Mouse (Mus musculus) kidney, embryonic 15.5 days (tissue): Measurements from ENCODE around the gene Socs3. TPM values are rescaled to one million over a fixed set of nuclear protein-coding genes. Genes with fewer than 3 reads are reported as not detected.
A peak's percentile ranks its signal among the peaks of the same experiment; 100 is the strongest.

ENCODE experiments used
- ATAC-seq: fragments of 200-750 bp; cut with Nextera tagmentation; replicated peaks from 2 replicates; pipeline ENCODE4 v1.8.0; 2017; ENCODE audit warnings: moderate TSS enrichment; ENCODE audit not compliant: low FRiP score
- H3K27ac ChIP-seq: fragments of 300-500 bp; sonication (generic); 2 replicates; pipeline ENCODE4 v1.5.1; 2015; ENCODE audit warnings: mild to moderate bottlenecking, inconsistent platforms
- H3K27me3 ChIP-seq: fragments of 300-500 bp; sonication (generic); 2 replicates; pipeline ENCODE4 v1.6.1; 2015; ENCODE audit warnings: inconsistent platforms
- H3K36me3 ChIP-seq: fragments of 300-500 bp; sonication (generic); 2 replicates; pipeline ENCODE4 v1.6.1; 2015; ENCODE audit warnings: inconsistent platforms
- H3K4me1 ChIP-seq: fragments of 300-500 bp; sonication (generic); 2 replicates; pipeline ENCODE4 v1.6.1; 2015; ENCODE audit warnings: inconsistent platforms
- H3K4me2 ChIP-seq: fragments of 300-500 bp; sonication (generic); 2 replicates; pipeline ENCODE4 v1.6.1; 2015; ENCODE audit warnings: moderate library complexity, mild to moderate bottlenecking, inconsistent platforms
- H3K4me3 ChIP-seq: fragments of 300-500 bp; sonication (generic); replicated peaks from 2 replicates; pipeline ENCODE4 v1.5.1; 2015; ENCODE audit warnings: mild to moderate bottlenecking, inconsistent platforms
- H3K9ac ChIP-seq: fragments of 300-500 bp; sonication (generic); 2 replicates; pipeline ENCODE4 v1.6.1; 2015; ENCODE audit warnings: mild to moderate bottlenecking, inconsistent platforms
- H3K9me3 ChIP-seq: fragments of 300-500 bp; sonication (generic); replicated peaks from 2 replicates; pipeline ENCODE4 v1.6.1; 2016; ENCODE audit warnings: inconsistent platforms
- WGBS: fragments of 180-500 bp; shearing (Covaris S2); methylation state at CpG from one replicate; pipeline ENCODE4 v1.1.7; 2015; ENCODE audit warnings: mixed read lengths; 5-methylcytosine and 5-hydroxymethylcytosine counted together
- microRNA-seq: library from miRNA; unstranded; fragments of <30 nt; microRNA quantifications from one replicate; pipeline ENCODE4, GENCODE M21; 2016
- polyA plus RNA-seq: library from polyadenylated mRNA; unstranded; fragments of >200 nt; fragmentation: Nextera tagmentation; extraction: Ambion mirVana; gene quantifications from 2 replicates; pipeline ENCODE4 v1.2.1, GENCODE M21; 2015

The Socs3 gene
- polyA plus RNA-seq, 1 experiment from 2014 or later: 15.2 TPM

GRCm38 (mm10) chr11:117930781-117931338, 39.0 kb downstream of the Socs3 start:
- Histone ChIP-seq H3K27me3 (peaks cover 29% of the 10 kb centered on the region), H3K9ac (peak overlapping the region; percentile 15; the same call in 1 of the 2 replicates), H3K4me2 (peak overlapping the region; percentile 79), H3K9me3 (no peaks in the 10 kb centered on the region), H3K4me3 (peak overlapping the region; percentile 43), H3K4me1 (peaks cover 55% of the 10 kb centered on the region), H3K27ac (no peak overlapping the region), H3K36me3 (no peaks in the 10 kb centered on the region)
- 2% methylated on average over 48 of the region's 48 CpGs for WGBS
- ATAC-seq: peak; percentile 30; the same call in 1 of the 2 replicates

DNA sequence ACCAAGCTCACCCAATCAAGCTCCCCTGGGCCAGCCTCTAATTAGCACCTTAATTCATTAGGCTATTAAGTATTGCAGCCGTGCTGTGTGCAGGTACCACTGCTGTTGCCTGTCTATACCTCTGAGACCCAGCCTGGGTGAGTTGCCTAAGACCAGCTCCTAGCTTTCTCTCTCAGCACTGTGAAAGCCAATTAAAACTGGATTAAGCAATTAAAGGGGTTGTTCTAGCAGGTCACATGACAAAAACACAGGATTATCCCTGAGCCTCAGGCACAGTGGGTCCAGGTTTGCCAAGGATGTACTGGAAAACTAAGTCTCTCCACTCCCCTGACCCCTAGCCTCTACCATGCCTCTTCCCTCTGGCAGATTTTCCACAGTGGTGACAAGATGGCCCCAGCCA, 44.3 kb downstream of the Socs3 start:
- WGBS: 72% methylated on average over 1 of the region's 1 CpGs
- peaks cover 16% of the 10 kb centered on the region for H3K27me3 ChIP-seq
- no peaks in the 10 kb centered on the region for H3K9me3 ChIP-seq
- H3K36me3 ChIP-seq: no peaks in the 10 kb centered on the region
- ATAC-seq: no peak
- H3K27ac ChIP-seq: no peak overlapping the region
- H3K4me1 ChIP-seq: peaks cover 2% of the 10 kb centered on the region
- no peak overlapping the region for H3K4me2 ChIP-seq
- no peak overlapping the region for H3K4me3 ChIP-seq
- no peak overlapping the region for H3K9ac ChIP-seq

GRCm38 (mm10) chr11:117924466-117924865, 45.4 kb downstream of the Socs3 start:
- Histone ChIP-seq H3K27ac (no peak overlapping the region), H3K36me3 (no peaks in the 10 kb centered on the region), H3K27me3 (peaks cover 6% of the 10 kb centered on the region; the same call in 1 of the 2 replicates), H3K4me2 (no peak overlapping the region), H3K4me1 (peaks cover 1% of the 10 kb centered on the region), H3K4me3 (no peak overlapping the region), H3K9ac (no peak overlapping the region), H3K9me3 (no peaks in the 10 kb centered on the region)
- ATAC-seq: no peak
- 69% methylated on average over 6 of the region's 6 CpGs for WGBS

DNA sequence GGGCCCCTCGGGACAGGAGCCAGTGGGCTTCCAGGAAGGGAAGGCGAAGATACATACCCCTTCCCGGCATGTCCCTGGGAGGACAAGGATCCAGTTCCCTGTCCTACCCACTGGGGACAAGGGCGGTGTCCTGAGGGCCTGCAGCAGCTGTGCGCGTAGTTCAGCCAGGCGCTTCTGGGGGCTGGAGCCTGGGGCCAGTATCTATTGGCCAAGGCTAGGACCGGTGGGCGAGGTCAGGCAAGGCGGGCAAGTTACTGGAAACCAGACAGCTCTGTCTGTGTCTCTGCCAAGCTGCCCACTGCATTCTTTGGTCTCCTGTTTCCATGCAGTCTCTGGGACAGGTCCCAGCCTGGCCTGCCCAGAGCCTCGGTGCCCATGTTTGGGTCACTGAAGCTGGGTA, 46.6 kb downstream of the Socs3 start:
- Histone ChIP-seq H3K4me2 (no peak overlapping the region), H3K27me3 (no peaks in the 10 kb centered on the region), H3K4me1 (peaks cover 11% of the 10 kb centered on the region), H3K4me3 (no peak overlapping the region), H3K9ac (no peak overlapping the region), H3K27ac (0 out of 2 replicates have a peak overlapping the region, but pooled peaks have one; percentile 8), H3K36me3 (no peaks in the 10 kb centered on the region), H3K9me3 (no peaks in the 10 kb centered on the region)
- ATAC-seq: no peak; the same call in 1 of the 2 replicates
- 69% methylated on average over 11 of the region's 11 CpGs for WGBS

DNA sequence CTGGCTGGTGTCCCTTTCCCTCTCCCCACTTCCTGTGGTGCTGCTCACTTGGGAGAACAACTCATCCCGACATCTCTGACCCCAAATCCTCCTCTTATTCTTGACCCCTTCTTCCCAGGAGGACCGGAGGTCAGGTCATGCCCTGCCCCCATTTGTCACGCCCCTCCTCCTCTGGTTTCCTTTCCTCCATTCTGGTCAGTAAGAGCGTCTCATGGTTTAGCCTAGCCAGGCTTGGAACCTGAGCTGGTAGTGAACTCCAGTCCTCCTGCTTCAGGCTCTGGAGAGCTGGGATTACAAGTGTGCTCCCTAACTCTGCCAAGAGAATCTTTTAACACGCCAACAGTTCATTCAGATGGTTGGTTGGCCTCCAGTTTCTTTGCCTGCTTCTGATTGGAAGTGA, 50.6 kb downstream of the Socs3 start:
- no peaks in the 10 kb centered on the region for H3K36me3 ChIP-seq
- H3K4me3 ChIP-seq: no peak overlapping the region
- 0 out of 2 replicates have a peak, but pooled peaks cover 6% of the 10 kb centered on the region for H3K9me3 ChIP-seq
- H3K9ac ChIP-seq: no peak overlapping the region
- no peak overlapping the region for H3K4me2 ChIP-seq
- H3K27me3 ChIP-seq: no peaks in the 10 kb centered on the region
- peaks cover 15% of the 10 kb centered on the region for H3K4me1 ChIP-seq
- no peak for ATAC-seq
- no peak overlapping the region for H3K27ac ChIP-seq
- 7% methylated on average over 5 of the region's 5 CpGs for WGBS

GRCm38 (mm10) chr11:117918541-117918940, 51.3 kb downstream of the Socs3 start:
- H3K4me2 ChIP-seq: no peak overlapping the region
- no peak overlapping the region for H3K4me3 ChIP-seq
- H3K4me1 ChIP-seq: peaks cover 17% of the 10 kb centered on the region
- H3K9me3 ChIP-seq: 0 out of 2 replicates have a peak, but pooled peaks cover 6% of the 10 kb centered on the region
- no peak for ATAC-seq
- H3K27me3 ChIP-seq: no peaks in the 10 kb centered on the region
- whole genome bisulfite sequencing: 58% methylated on average over 11 of the region's 11 CpGs
- H3K9ac ChIP-seq: no peak overlapping the region
- no peaks in the 10 kb centered on the region for H3K36me3 ChIP-seq
- H3K27ac ChIP-seq: no peak overlapping the region

Small RNA genes lying within 50 kb of the gene (microRNA-seq; reads per million reads assigned to microRNA genes)
- gene Mir6933: not detected

Other genes starting within 250 kb of the Socs3 start
- 2.7 and 3.6 TPM in 2 replicates for gene Tmc8, start 188.0 kb downstream of the Socs3 start, polyA plus RNA-seq
- 36.2 and 37.5 TPM in 2 replicates for gene Tmc6, start 187.8 kb downstream of the Socs3 start, polyA plus RNA-seq
- 0.36 and 1.7 TPM in 2 replicates for gene 6030468B19Rik, start 172.4 kb downstream of the Socs3 start, polyA plus RNA-seq
- gene Gm20708, start 160.4 kb downstream of the Socs3 start, polyA plus RNA-seq: 0.54 and 0.91 TPM in 2 replicates
- 78.0 and 80.5 TPM in 2 replicates for gene Syngr2, start 160.4 kb downstream of the Socs3 start, polyA plus RNA-seq
- gene Afmid, start 144.1 kb downstream of the Socs3 start, polyA plus RNA-seq: 3.9 and 6.7 TPM in 2 replicates
- 127 and 128 TPM in 2 replicates for gene Tk1, start 144.0 kb downstream of the Socs3 start, polyA plus RNA-seq
- gene Birc5, start 120.8 kb downstream of the Socs3 start, polyA plus RNA-seq: 310 and 329 TPM in 2 replicates
- gene Tmem235, start 109.3 kb downstream of the Socs3 start, polyA plus RNA-seq: not detected in 2 replicates
- 5.3 TPM in 2 replicates for gene Tha1, start 96.6 kb downstream of the Socs3 start, polyA plus RNA-seq
- gene Pgs1, start 16.2 kb upstream of the Socs3 start, polyA plus RNA-seq: 34.1 and 38.9 TPM in 2 replicates
- 0.17 and 0.22 TPM in 2 replicates for gene Dnah17, start 160.6 kb upstream of the Socs3 start, polyA plus RNA-seq